Mouse (Mus musculus): ENCODE results near the gene Wnt1.

Wnt1 gene

GRCm38 (mm10) chr15:98837006-98837742 lies 47.5 kb downstream of the Wnt1 start:
- no peak for DNase-seq (ENCODE audit: low spot score)

GRCm38 (mm10) chr15:98837743-98838103 lies 48.1 kb downstream of the Wnt1 start:
- DNase-seq (ENCODE audit: low spot score), result no peak

- DNase-seq (ENCODE audit: low spot score), result no peak
Measured at GRCm38 (mm10) chr15:98839161-98839560, 49.5 kb downstream of the Wnt1 start.

- DNase-seq (ENCODE audit: low spot score), result peak; percentile 9
Measured at GRCm38 (mm10) chr15:98839671-98840585, 50.3 kb downstream of the Wnt1 start.

Data from urinary bladder, postnatal 10 days (tissue).